Mouse (Mus musculus) embryonic facial prominence, embryonic 10.5 days (tissue): ENCODE data around the gene Col4a4. TPM values are rescaled to one million over a fixed set of nuclear protein-coding genes. Genes with fewer than 3 reads are reported as not detected.

Experiments
- DNase-seq: peaks from one replicate; pipeline ENCODE4 v3.0.0-alpha.2; 2017; ENCODE audit warnings: low spot score
- H3K27ac ChIP-seq: fragments of 300-500 bp; sonication (generic); replicated peaks from 2 replicates; pipeline ENCODE4 v1.5.1; 2016; ENCODE audit warnings: mild to moderate bottlenecking
- H3K27me3 ChIP-seq: fragments of 300-500 bp; sonication (generic); replicated peaks from 2 replicates; pipeline ENCODE4 v1.6.1; 2016; ENCODE audit warnings: low read depth, mild to moderate bottlenecking; ENCODE audit not compliant: poor library complexity, severe bottlenecking
- H3K36me3 ChIP-seq: fragments of 300-500 bp; sonication (generic); replicated peaks from 2 replicates; pipeline ENCODE4 v1.6.1; 2016; ENCODE audit warnings: mild to moderate bottlenecking, moderate library complexity
- H3K4me1 ChIP-seq: fragments of 300-500 bp; sonication (generic); 2 replicates; pipeline ENCODE4 v1.6.1; 2016
- H3K4me3 ChIP-seq: fragments of 300-500 bp; sonication (generic); 2 replicates; pipeline ENCODE4 v1.5.1; 2016; ENCODE audit warnings: mild to moderate bottlenecking, moderate library complexity
- H3K9me3 ChIP-seq: fragments of 300-500 bp; sonication (generic); 2 replicates; pipeline ENCODE4 v1.6.1; 2016; ENCODE audit warnings: mild to moderate bottlenecking
- WGBS: fragments of 180-500 bp; shearing (Covaris S2); methylation state at CpG from one replicate; pipeline ENCODE4 v1.1.7; 2016; 5-methylcytosine and 5-hydroxymethylcytosine counted together
- polyA plus RNA-seq: library from polyadenylated mRNA; unstranded; fragments of >200 nt; fragmentation: Nextera tagmentation; extraction: Ambion mirVana; gene quantifications from 2 replicates; pipeline ENCODE4 v1.2.1, GENCODE M21; 2016

The Col4a4 gene
- polyA plus RNA-seq, 1 experiment from 2014 or later: 0.06 TPM

GRCm38 (mm10) chr1:82465321-82465853 is 121.3 kb downstream of the Col4a4 start:
- Histone ChIP-seq H3K27ac (no peak overlapping the region), H3K27me3 (no peaks in the 10 kb centered on the region), H3K9me3 (no peaks in the 10 kb centered on the region), H3K4me1 (peaks cover 11% of the 10 kb centered on the region), H3K36me3 (no peaks in the 10 kb centered on the region), H3K4me3 (no peak overlapping the region)
- DNase-seq: no peak
- 59% methylated on average over 6 of the region's 6 CpGs for WGBS

GRCm38 (mm10) chr1:82461041-82461440 is 125.6 kb downstream of the Col4a4 start:
- Histone ChIP-seq H3K4me3 (no peak overlapping the region), H3K4me1 (peaks cover 11% of the 10 kb centered on the region), H3K27me3 (no peaks in the 10 kb centered on the region), H3K9me3 (no peaks in the 10 kb centered on the region), H3K27ac (no peak overlapping the region), H3K36me3 (no peaks in the 10 kb centered on the region)
- WGBS: 66% methylated on average over 4 of the region's 4 CpGs
- no peak for DNase-seq

- no peak overlapping the region for H3K27ac ChIP-seq
- no peaks in the 10 kb centered on the region for H3K27me3 ChIP-seq
- no peak overlapping the region for H3K4me3 ChIP-seq
- 86% methylated on average over 2 of the region's 2 CpGs for WGBS
- no peaks in the 10 kb centered on the region for H3K9me3 ChIP-seq
- H3K36me3 ChIP-seq: no peaks in the 10 kb centered on the region
- DNase-seq: no peak
- peaks cover 5% of the 10 kb centered on the region; the same call in 1 of the 2 replicates for H3K4me1 ChIP-seq
Measured at GRCm38 (mm10) chr1:82459926-82460325, 126.7 kb downstream of the Col4a4 start.

GRCm38 (mm10) chr1:82459350-82459749 is 127.3 kb downstream of the Col4a4 start:
- 84% methylated on average over 4 of the region's 4 CpGs for WGBS
- H3K4me1 ChIP-seq: peaks cover 4% of the 10 kb centered on the region; the same call in 1 of the 2 replicates
- H3K36me3 ChIP-seq: no peaks in the 10 kb centered on the region
- no peak overlapping the region for H3K27ac ChIP-seq
- no peak for DNase-seq
- H3K4me3 ChIP-seq: no peak overlapping the region
- no peaks in the 10 kb centered on the region for H3K27me3 ChIP-seq
- H3K9me3 ChIP-seq: no peaks in the 10 kb centered on the region

GRCm38 (mm10) chr1:82454031-82454430 is 132.6 kb downstream of the Col4a4 start:
- Histone ChIP-seq H3K36me3 (no peaks in the 10 kb centered on the region), H3K4me1 (peaks cover 4% of the 10 kb centered on the region; the same call in 1 of the 2 replicates), H3K27me3 (no peaks in the 10 kb centered on the region), H3K4me3 (no peak overlapping the region), H3K27ac (no peak overlapping the region), H3K9me3 (no peaks in the 10 kb centered on the region)
- WGBS: 90% methylated on average over 3 of the region's 3 CpGs
- DNase-seq: no peak

- H3K4me1 ChIP-seq: peaks cover 4% of the 10 kb centered on the region; the same call in 1 of the 2 replicates
- no peak overlapping the region for H3K27ac ChIP-seq
- no peak overlapping the region for H3K4me3 ChIP-seq
- no peaks in the 10 kb centered on the region for H3K36me3 ChIP-seq
- no peak for DNase-seq
- 40% methylated on average over 6 of the region's 6 CpGs for WGBS
- no peaks in the 10 kb centered on the region for H3K27me3 ChIP-seq
- no peaks in the 10 kb centered on the region for H3K9me3 ChIP-seq
Measured at GRCm38 (mm10) chr1:82451927-82452651, 134.6 kb downstream of the Col4a4 start.

GRCm38 (mm10) chr1:82449851-82450250 is 136.8 kb downstream of the Col4a4 start:
- Histone ChIP-seq H3K4me1 (peaks cover 4% of the 10 kb centered on the region; the same call in 1 of the 2 replicates), H3K9me3 (no peaks in the 10 kb centered on the region), H3K36me3 (no peaks in the 10 kb centered on the region), H3K27me3 (no peaks in the 10 kb centered on the region), H3K27ac (no peak overlapping the region), H3K4me3 (no peak overlapping the region)
- WGBS: 88% methylated on average over 4 of the region's 4 CpGs
- no peak for DNase-seq

- H3K27me3 ChIP-seq: no peaks in the 10 kb centered on the region
- H3K36me3 ChIP-seq: no peaks in the 10 kb centered on the region
- H3K4me1 ChIP-seq: no peaks in the 10 kb centered on the region
- no peak overlapping the region for H3K4me3 ChIP-seq
- WGBS: 93% methylated on average over 7 of the region's 7 CpGs
- no peak for DNase-seq
- no peak overlapping the region for H3K27ac ChIP-seq
- no peaks in the 10 kb centered on the region for H3K9me3 ChIP-seq
Measured at GRCm38 (mm10) chr1:82446049-82446448, 140.6 kb downstream of the Col4a4 start.

GRCm38 (mm10) chr1:82443517-82443916 is 143.1 kb downstream of the Col4a4 start:
- DNase-seq: no peak
- no peaks in the 10 kb centered on the region for H3K9me3 ChIP-seq
- no peaks in the 10 kb centered on the region for H3K27me3 ChIP-seq
- no peaks in the 10 kb centered on the region for H3K4me1 ChIP-seq
- 72% methylated on average over 4 of the region's 4 CpGs for WGBS
- no peak overlapping the region for H3K27ac ChIP-seq
- no peaks in the 10 kb centered on the region for H3K36me3 ChIP-seq
- H3K4me3 ChIP-seq: no peak overlapping the region

GRCm38 (mm10) chr1:82440123-82440522 is 146.5 kb downstream of the Col4a4 start:
- DNase-seq: no peak

GRCm38 (mm10) chr1:82437273-82437672 is 149.4 kb downstream of the Col4a4 start:
- H3K36me3 ChIP-seq: no peaks in the 10 kb centered on the region
- no peak overlapping the region for H3K4me3 ChIP-seq
- no peaks in the 10 kb centered on the region for H3K27me3 ChIP-seq
- no peaks in the 10 kb centered on the region for H3K9me3 ChIP-seq
- H3K4me1 ChIP-seq: peaks cover 9% of the 10 kb centered on the region
- DNase-seq: no peak
- no peak overlapping the region for H3K27ac ChIP-seq
- 87% methylated on average over 3 of the region's 3 CpGs for WGBS

More at GRCm38 (mm10) chr1:82440123-82440522, 146.5 kb downstream of the Col4a4 start:
- 50% methylated on average over 1 of the region's 1 CpGs for WGBS
- H3K4me1 ChIP-seq: no peaks in the 10 kb centered on the region
- no peak overlapping the region for H3K4me3 ChIP-seq
- H3K27me3 ChIP-seq: no peaks in the 10 kb centered on the region
- no peaks in the 10 kb centered on the region for H3K36me3 ChIP-seq
- no peaks in the 10 kb centered on the region for H3K9me3 ChIP-seq
- H3K27ac ChIP-seq: no peak overlapping the region

- 79% methylated on average over 5 of the region's 5 CpGs for whole genome bisulfite sequencing
- Histone ChIP-seq H3K9me3 (no peaks in the 10 kb centered on the region), H3K36me3 (no peaks in the 10 kb centered on the region), H3K4me1 (peaks cover 15% of the 10 kb centered on the region), H3K27ac (no peak overlapping the region), H3K4me3 (no peak overlapping the region), H3K27me3 (no peaks in the 10 kb centered on the region)
- no peak for DNase-seq
Measured at GRCm38 (mm10) chr1:82433649-82434005, 153.0 kb downstream of the Col4a4 start.
